Mouse (Mus musculus) naive thymus-derived CD4-positive, alpha-beta T cell, adult 2 months (primary cell): ENCODE measurements around the gene Hnrnph3.
"Not testable (repeated sequence)": the region's sequence is repeated elsewhere in the genome, so short reads cannot be mapped to it uniquely, and the experiment has no call there.

Source experiments
- DNase-seq: peaks from one replicate; pipeline ENCODE4 v3.0.0-alpha.2; 2011; ENCODE audit warnings: low read depth

Hnrnph3 gene

GRCm38 (mm10) chr10:63023749-63024579, at the start of gene Hnrnph3, which contains the start of gene Pbld2:
Hnrnph3 (minus strand) TSS chr10:63024217.
Pbld2 (plus strand) TSS chr10:63024315.
- peak; percentile 99 for DNase-seq

GRCm38 (mm10) chr10:63065988-63066387, 42.0 kb upstream of the Hnrnph3 start:
- DNase-seq = peak; percentile 77

GRCm38 (mm10) chr10:63065561-63065960, 41.5 kb upstream of the Hnrnph3 start:
- no peak for DNase-seq

- DNase-seq = no peak
Measured at GRCm38 (mm10) chr10:63064516-63064915, 40.5 kb upstream of the Hnrnph3 start.

GRCm38 (mm10) chr10:63063365-63063764, 39.3 kb upstream of the Hnrnph3 start:
- DNase-seq = no peak

- no peak for DNase-seq
Measured at GRCm38 (mm10) chr10:63062696-63063095, 38.7 kb upstream of the Hnrnph3 start.

- DNase-seq = no peak
Measured at GRCm38 (mm10) chr10:63061266-63061665, 37.2 kb upstream of the Hnrnph3 start.

- no peak for DNase-seq
Measured at GRCm38 (mm10) chr10:63060406-63060805, 36.4 kb upstream of the Hnrnph3 start.

- DNase-seq = no peak
Measured at GRCm38 (mm10) chr10:63059862-63060261, 35.8 kb upstream of the Hnrnph3 start, which contains the start of gene Pbld1. Pbld1 (plus strand) TSS chr10:63060162.

GRCm38 (mm10) chr10:63056966-63057750, 33.1 kb upstream of the Hnrnph3 start:
- no peak for DNase-seq

GRCm38 (mm10) chr10:63054586-63054985, 30.6 kb upstream of the Hnrnph3 start:
- DNase-seq = peak; percentile 21

GRCm38 (mm10) chr10:63054071-63054470, 30.1 kb upstream of the Hnrnph3 start:
- DNase-seq = not testable (repeated sequence)

GRCm38 (mm10) chr10:63053007-63053406, 29.0 kb upstream of the Hnrnph3 start:
- no peak for DNase-seq

- DNase-seq = no peak
Measured at GRCm38 (mm10) chr10:63052011-63052410, 28.0 kb upstream of the Hnrnph3 start.

- DNase-seq = no peak
Measured at GRCm38 (mm10) chr10:63051267-63051666, 27.2 kb upstream of the Hnrnph3 start.

- no peak for DNase-seq
Measured at GRCm38 (mm10) chr10:63049106-63049505, 25.1 kb upstream of the Hnrnph3 start.

GRCm38 (mm10) chr10:63047751-63048150, 23.7 kb upstream of the Hnrnph3 start:
- no peak for DNase-seq

- peak; percentile 15 for DNase-seq
Measured at GRCm38 (mm10) chr10:63043154-63043553, 19.1 kb upstream of the Hnrnph3 start.

GRCm38 (mm10) chr10:63039867-63040628, 16.0 kb upstream of the Hnrnph3 start:
- no peak for DNase-seq

GRCm38 (mm10) chr10:63038571-63039320, 14.7 kb upstream of the Hnrnph3 start:
- DNase-seq = no peak

- no peak for DNase-seq
Measured at GRCm38 (mm10) chr10:63032956-63033355, 8.9 kb upstream of the Hnrnph3 start.
